In genomic region chr9:35312516-35312915, GRCm38 (mm10) we compare ENCODE assay signal across 9 mouse cellular contexts. TPM values are rescaled to one million over a fixed set of nuclear protein-coding genes. Genes with fewer than 3 reads are reported as not detected.
DNase-seq lines count a peak whose midpoint lies in the region; ATAC-seq and TF ChIP-seq lines count a peak whose summit lies in the region.
"Had no signal": no experiment of that assay in that cellular context is flagged by ENCODE, and none has a peak within 500 bp of the region (broad histone marks: within the 10 kb centered on the region; RNA-seq: fewer than 3 reads in every experiment).

No protein-coding gene starts in this region.

- no peak for TF ChIP-seq POLR2A in limb, embryonic 14.5 days (IDR thresholded peaks at IDR 0.05; ENCODE audit: borderline replicate concordance, extremely low read depth, insufficient read depth, insufficient read length)

- no peak for TF ChIP-seq CTCF in intestine, postnatal 0 days (IDR thresholded peaks at IDR 0.05; ENCODE audit: low read depth)
- no peak for TF ChIP-seq CTCF in gastrocnemius, adult 2 months (IDR thresholded peaks at IDR 0.05)

- peaks cover 10% of the 10 kb centered on the region for H3K4me1 ChIP-seq in intestine, embryonic 14.5 days (replicated peaks; ENCODE audit: control insufficient read depth, insufficient read depth, low read length)
- H3K4me1 ChIP-seq in intestine, postnatal 0 days (replicated peaks; ENCODE audit: control insufficient read depth, insufficient read depth, low read length), result no peaks in the 10 kb centered on the region
- peaks cover 53% of the 10 kb centered on the region for H3K4me1 ChIP-seq in limb, embryonic 14.5 days (ENCODE audit: control insufficient read depth, insufficient read depth, low read length)

- no peaks in the 10 kb centered on the region for H3K36me3 ChIP-seq in intestine, embryonic 14.5 days (ENCODE audit: control insufficient read depth, insufficient read depth, low read length)
- H3K36me3 ChIP-seq in intestine, postnatal 0 days (ENCODE audit: control insufficient read depth, insufficient read depth), result no peaks in the 10 kb centered on the region
- no peaks in the 10 kb centered on the region for H3K36me3 ChIP-seq in limb, embryonic 14.5 days (ENCODE audit: control insufficient read depth, insufficient read depth, low read length)
- H3K36me3 ChIP-seq: heart, embryonic 13.5 days had no signal

- peak overlapping the region; percentile 51 for H3K27ac ChIP-seq in intestine, embryonic 14.5 days (ENCODE audit: low read depth)
- no peak overlapping the region for H3K27ac ChIP-seq in intestine, postnatal 0 days (ENCODE audit: low read depth, low read length)
- H3K27ac ChIP-seq in gastrocnemius, adult 2 months, result peak overlapping the region; percentile 51
- peak overlapping the region; percentile 26; the same call in 1 of the 2 replicates for H3K27ac ChIP-seq in limb, embryonic 14.5 days (replicated peaks; ENCODE audit: low read depth, low read length)
- H3K27ac ChIP-seq: heart, embryonic 13.5 days had no signal

- no peaks in the 10 kb centered on the region for H3K9me3 ChIP-seq in intestine, embryonic 14.5 days (ENCODE audit: control insufficient read depth, low read length)
- H3K9me3 ChIP-seq in intestine, postnatal 0 days (ENCODE audit: control insufficient read depth), result no peaks in the 10 kb centered on the region
- no peaks in the 10 kb centered on the region for H3K9me3 ChIP-seq in limb, embryonic 14.5 days (ENCODE audit: control insufficient read depth, low read length)
- H3K9me3 ChIP-seq: heart, embryonic 13.5 days had no signal

- no peak for DNase-seq in intestine, embryonic 14.5 days (ENCODE audit: low spot score)
- DNase-seq in cerebellum, adult 11 months, result peak; percentile 62
- DNase-seq in gastrocnemius, adult 2 months, result peak; percentile 78
- DNase-seq in limb, embryonic 14.5 days (ENCODE audit: low spot score), result peak; percentile 82
- no peak for DNase-seq in spleen, postnatal 10 days (ENCODE audit: low spot score in 2 of 2)
- no peak for DNase-seq in thymus, postnatal 36 days

- peak; percentile 58; the same call in 1 of the 2 replicates for ATAC-seq in intestine, embryonic 14.5 days (replicated peaks; ENCODE audit: low FRiP score, low TSS enrichment, low read depth)
- no peak for ATAC-seq in intestine, postnatal 0 days
- ATAC-seq in limb, embryonic 14.5 days (ENCODE audit: low FRiP score, low read depth), result peak; percentile 58
- no peak for ATAC-seq in erythroid progenitor cell, adult 5-6 weeks (replicated peaks; ENCODE audit: low FRiP score, poor library complexity, severe bottlenecking)

- 37% methylated on average over 3 of the region's 3 CpGs for WGBS in intestine, embryonic 14.5 days
- 59% methylated on average over 3 of the region's 3 CpGs for WGBS in intestine, postnatal 0 days
- WGBS in limb, embryonic 14.5 days, result 27% methylated on average over 3 of the region's 3 CpGs

- intact Hi-C loops in gastrocnemius, adult 2 months (cut with DNase I), result no loop called here

- no peak overlapping the region for H3K4me3 ChIP-seq in intestine, embryonic 14.5 days (ENCODE audit: low read depth, low read length)
- no peak overlapping the region for H3K4me3 ChIP-seq in intestine, postnatal 0 days (ENCODE audit: low read depth, low read length)
- H3K4me3 ChIP-seq in gastrocnemius, adult 2 months, result no peak overlapping the region
- no peak overlapping the region for H3K4me3 ChIP-seq in limb, embryonic 14.5 days (replicated peaks; ENCODE audit: low read length)
- H3K4me3 ChIP-seq: heart, embryonic 13.5 days had no signal

- no peak overlapping the region for H3K9ac ChIP-seq in intestine, embryonic 14.5 days (ENCODE audit: low read length)
- no peak overlapping the region for H3K9ac ChIP-seq in intestine, postnatal 0 days (ENCODE audit: low read depth, low read length)
- no peak overlapping the region for H3K9ac ChIP-seq in limb, embryonic 14.5 days (ENCODE audit: low read depth, low read length, severe bottlenecking)
- H3K9ac ChIP-seq: heart, embryonic 13.5 days had no signal

- H3K27me3 ChIP-seq in intestine, embryonic 14.5 days (replicated peaks; ENCODE audit: control insufficient read depth, insufficient read depth, low read length), result no peaks in the 10 kb centered on the region
- no peaks in the 10 kb centered on the region for H3K27me3 ChIP-seq in intestine, postnatal 0 days (replicated peaks; ENCODE audit: control insufficient read depth, insufficient read depth, low read length)
- H3K27me3 ChIP-seq in limb, embryonic 14.5 days (ENCODE audit: control insufficient read depth, insufficient read depth, low read length), result no peaks in the 10 kb centered on the region
- H3K27me3 ChIP-seq: heart, embryonic 13.5 days had no signal

- H3K4me2 ChIP-seq in intestine, embryonic 14.5 days (ENCODE audit: low read length), result no peak overlapping the region
- H3K4me2 ChIP-seq in intestine, postnatal 0 days (replicated peaks; ENCODE audit: low read depth), result no peak overlapping the region
- H3K4me2 ChIP-seq in limb, embryonic 14.5 days (replicated peaks; ENCODE audit: low read depth, low read length, severe bottlenecking), result no peak overlapping the region
- H3K4me2 ChIP-seq: heart, embryonic 13.5 days had no signal

RNA-seq across cellular contexts. Expression of gene Rpusd4, which starts 44.9 kb away (rescaled TPM):
- 29.1 and 37.1 TPM in 2 replicates for polyA plus RNA-seq in intestine, embryonic 14.5 days (2014; fragmentation: Nextera tagmentation; extraction: Ambion mirVana)
- 16.3 and 16.6 TPM in 2 replicates for polyA plus RNA-seq in intestine, postnatal 0 days (2015; fragmentation: Nextera tagmentation; extraction: Ambion mirVana)
- 1 to 10 TPM; 6.8 to 7.5 TPM for total RNA-seq in gastrocnemius, adult 2 months (2021)
- polyA plus RNA-seq in limb, embryonic 14.5 days (2012; rRNA removed), result 25.8 and 26.0 TPM in 2 replicates
- polyA plus RNA-seq in limb, embryonic 14.5 days (2014; fragmentation: Nextera tagmentation; extraction: Ambion mirVana), result 24.9 and 30.8 TPM in 2 replicates
- total RNA-seq in erythroid progenitor cell, adult 5-6 weeks (2015; ENCODE audit: low replicate concordance), result 1.1 and 5.4 TPM in 2 replicates
- 0.45 and 1.2 TPM in 2 replicates for total RNA-seq in erythroid progenitor cell, adult 5-6 weeks (2017; ENCODE audit: low replicate concordance)

RNA-seq across cellular contexts. Expression of gene Fam118b, which starts 44.9 kb away (rescaled TPM):
- polyA plus RNA-seq in intestine, embryonic 14.5 days (2014; fragmentation: Nextera tagmentation; extraction: Ambion mirVana), result 43.1 and 43.2 TPM in 2 replicates
- polyA plus RNA-seq in intestine, postnatal 0 days (2015; fragmentation: Nextera tagmentation; extraction: Ambion mirVana), result 73.5 and 80.7 TPM in 2 replicates
- 10 to 100 TPM; 24.3 to 29.8 TPM for total RNA-seq in gastrocnemius, adult 2 months (2021)
- 29.3 and 29.6 TPM in 2 replicates for polyA plus RNA-seq in limb, embryonic 14.5 days (2012; rRNA removed)
- 45.3 and 47.9 TPM in 2 replicates for polyA plus RNA-seq in limb, embryonic 14.5 days (2014; fragmentation: Nextera tagmentation; extraction: Ambion mirVana)
- total RNA-seq in erythroid progenitor cell, adult 5-6 weeks (2015; ENCODE audit: low replicate concordance), result 10.5 and 27.0 TPM in 2 replicates
- 11.0 and 14.1 TPM in 2 replicates for total RNA-seq in erythroid progenitor cell, adult 5-6 weeks (2017; ENCODE audit: low replicate concordance)

Comparison
In these comparisons a context has a peak if more than half of its experiments do, and no peak if none do; other contexts are left out.
1. ATAC-seq: peak in intestine, embryonic 14.5 days (single experiment) and limb, embryonic 14.5 days (single experiment); none in intestine, postnatal 0 days (single experiment) and erythroid progenitor cell, adult 5-6 weeks (single experiment).
2. DNase-seq: peak in cerebellum, adult 11 months (single experiment), gastrocnemius, adult 2 months (single experiment) and limb, embryonic 14.5 days (single experiment); none in intestine, embryonic 14.5 days (single experiment), spleen, postnatal 10 days (0 of 2) and thymus, postnatal 36 days (0 of 2).